Mouse (Mus musculus) cerebellum, adult 8-10 months (tissue): ENCODE measurements around the gene B230104I21Rik.

ENCODE experiments used
- DNase-seq: peaks from one replicate; pipeline ENCODE4 v3.0.0; 2022

B230104I21Rik gene

DNA sequence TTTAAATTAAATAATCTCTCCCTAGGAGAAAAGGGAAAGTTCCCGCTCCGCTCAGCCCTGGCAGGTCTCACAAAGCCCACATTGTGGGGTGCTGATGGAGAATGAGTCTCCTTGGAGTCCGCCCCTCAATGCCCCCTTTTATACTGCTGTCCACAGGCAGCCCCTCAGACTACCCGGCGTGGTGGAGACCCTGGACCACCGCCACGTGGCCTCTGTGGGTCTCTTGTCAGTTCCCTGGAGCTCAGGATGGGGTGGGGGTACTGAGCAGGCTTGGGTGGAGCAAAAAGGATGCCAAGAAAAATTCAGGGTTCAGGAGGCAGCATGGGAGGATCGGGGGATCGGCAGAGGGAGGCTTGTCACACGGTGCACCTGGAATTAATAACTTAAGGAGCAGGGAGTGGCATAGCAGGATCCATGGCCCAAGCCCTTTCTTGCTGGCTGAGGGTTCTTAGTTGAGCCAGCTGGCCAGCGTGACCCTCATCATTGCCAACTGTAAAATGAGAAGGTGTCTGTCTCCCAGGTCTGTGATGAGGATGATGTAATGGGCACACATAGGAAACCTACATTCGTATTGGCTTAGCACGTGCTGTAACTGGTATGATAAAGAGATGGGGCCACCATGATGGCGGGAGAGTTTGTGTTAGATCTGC lies 60.9 kb downstream of the B230104I21Rik start:
- no peak for DNase-seq
